Mouse (Mus musculus) left cerebral cortex, postnatal 10 days (tissue): ENCODE measurements at regions not wholly inside any gene's neighbourhood (a gene's known extent, or its start where the extent isn't known, plus 50 kb on each side); places are given as distances from the start of the nearest gene placed in this dataset.
A peak's percentile ranks its signal among the peaks of the same experiment; 100 is the strongest.

ENCODE experiments used
- DNase-seq, 2 experiments: peaks; one replicate each; pipeline ENCODE4 v3.0.0; 2021 to 2022; ENCODE audit warnings: low spot score in 2 of 2, mixed read lengths in 1 of 2; ENCODE audit errors: extremely low spot score in 1 of 2
- intact Hi-C: fragments of 180-260 bp; cut with DNase I; formaldehyde crosslinking; loops from one replicate; pipeline ENCODE4 v1.15.1; 2025

- intact Hi-C loops = no loop called here
- DNase-seq = peak; percentile 9 to 15
Measured at GRCm38 (mm10) chr4:56524430-56524985, 215.4 kb upstream of the Gm26657 start.

GRCm38 (mm10) chr4:56507770-56508169 is 232.1 kb upstream of the Gm26657 start:
- DNase-seq = no peak
- intact Hi-C loops = no loop called here

- DNase-seq = no peak
Measured at GRCm38 (mm10) chr4:56506786-56507185, 233.1 kb upstream of the Gm26657 start.

GRCm38 (mm10) chr4:56506067-56506466 is 233.8 kb upstream of the Gm26657 start:
- intact Hi-C loops = no loop called here
- no peak for DNase-seq

More at GRCm38 (mm10) chr4:56506786-56507185, 233.1 kb upstream of the Gm26657 start:
- intact Hi-C loops = no loop called here

GRCm38 (mm10) chr4:56492537-56493221 is 247.2 kb upstream of the Gm26657 start:
- peak; percentile 62 to 71 for DNase-seq
- intact Hi-C loops = loop anchor here (2.0 to 10.0 kb wide), 3 partner anchors 192 to 980 kb away; no protein-coding TSS in a partner anchor

- DNase-seq = no peak
Measured at GRCm38 (mm10) chr4:56489361-56489760, 250.5 kb upstream of the Gm26657 start.

GRCm38 (mm10) chr4:56483708-56484107 is 256.2 kb upstream of the Gm26657 start:
- no peak for DNase-seq
- intact Hi-C loops = no loop called here

More at GRCm38 (mm10) chr4:56489361-56489760, 250.5 kb upstream of the Gm26657 start:
- intact Hi-C loops = no loop called here

GRCm38 (mm10) chr4:56456788-56457187 is 283.1 kb upstream of the Gm26657 start:
- intact Hi-C loops = no loop called here
- no peak for DNase-seq

GRCm38 (mm10) chr4:56421575-56421974 is 318.3 kb upstream of the Gm26657 start:
- intact Hi-C loops = no loop called here

GRCm38 (mm10) chr4:56419122-56419913 is 320.6 kb upstream of the Gm26657 start:
- DNase-seq = no peak
- intact Hi-C loops = no loop called here

More at GRCm38 (mm10) chr4:56421575-56421974, 318.3 kb upstream of the Gm26657 start:
- DNase-seq = no peak

GRCm38 (mm10) chr4:56411024-56411636 is 328.7 kb upstream of the Gm26657 start:
- DNase-seq = peak in 1 of 2 experiments; percentile 13
- intact Hi-C loops = no loop called here

- no peak for DNase-seq
- intact Hi-C loops = no loop called here
Measured at GRCm38 (mm10) chr4:56393793-56394192, 346.1 kb upstream of the Gm26657 start.

GRCm38 (mm10) chr4:56387051-56387450 is 352.8 kb upstream of the Gm26657 start:
- intact Hi-C loops = no loop called here
- DNase-seq = no peak

GRCm38 (mm10) chr4:56375745-56376144 is 364.1 kb upstream of the Gm26657 start:
- peak; percentile 21 to 28 for DNase-seq
- intact Hi-C loops = no loop called here

GRCm38 (mm10) chr4:56374466-56374865 is 365.4 kb upstream of the Gm26657 start:
- DNase-seq = no peak
- intact Hi-C loops = no loop called here

GRCm38 (mm10) chr4:56373746-56374145 is 366.1 kb upstream of the Gm26657 start:
- intact Hi-C loops = no loop called here
- DNase-seq = no peak

GRCm38 (mm10) chr4:56373167-56373566 is 366.7 kb upstream of the Gm26657 start:
- DNase-seq = no peak
- intact Hi-C loops = no loop called here

- intact Hi-C loops = no loop called here
Measured at GRCm38 (mm10) chr4:56372711-56373110, 367.2 kb upstream of the Gm26657 start.

GRCm38 (mm10) chr4:56364594-56364993 is 375.3 kb upstream of the Gm26657 start:
- intact Hi-C loops = no loop called here
- DNase-seq = no peak

More at GRCm38 (mm10) chr4:56372711-56373110, 367.2 kb upstream of the Gm26657 start:
- no peak for DNase-seq
